Mouse (Mus musculus): ENCODE measurements at regions not wholly inside any gene's neighbourhood (a gene's known extent, or its start where the extent isn't known, plus 50 kb on each side); places are given as distances from the start of the nearest gene placed in this dataset.

- no peak for DNase-seq (ENCODE audit: low spot score)
- H3K4me2 ChIP-seq (ENCODE audit: low read depth, low read length, poor library complexity, severe bottlenecking) = no peak overlapping the region
- no peak for TF ChIP-seq CTCF (IDR thresholded peaks at IDR 0.05)
- no peaks in the 10 kb centered on the region for H3K27me3 ChIP-seq (ENCODE audit: insufficient read depth, low read length)
- H3K9ac ChIP-seq (replicated peaks; ENCODE audit: low read length, poor library complexity, severe bottlenecking) = no peak overlapping the region
- H3K4me1 ChIP-seq (ENCODE audit: insufficient read depth, low read length) = no peaks in the 10 kb centered on the region
- no peaks in the 10 kb centered on the region for H3K36me3 ChIP-seq (ENCODE audit: insufficient read depth, low read length)
- H3K4me3 ChIP-seq (ENCODE audit: low read depth, low read length) = no peak overlapping the region
- 53% methylated on average over 2 of the region's 2 CpGs for WGBS
- H3K27ac ChIP-seq (ENCODE audit: low read depth, low read length) = no peak overlapping the region
- no peak for ATAC-seq (ENCODE audit: low FRiP score)
- no peaks in the 10 kb centered on the region for H3K9me3 ChIP-seq (ENCODE audit: low read length)
These were observed 791.4 kb downstream of the Epha7 start for GRCm38 (mm10) chr4:29604322-29604721.

- no peak for ATAC-seq (ENCODE audit: low FRiP score)
- Histone ChIP-seq H3K9me3 (ENCODE audit: low read length) (no peaks in the 10 kb centered on the region), H3K27ac (ENCODE audit: low read depth, low read length) (no peak overlapping the region), H3K4me2 (ENCODE audit: low read depth, low read length, poor library complexity, severe bottlenecking) (no peak overlapping the region), H3K36me3 (ENCODE audit: insufficient read depth, low read length) (no peaks in the 10 kb centered on the region), H3K27me3 (ENCODE audit: insufficient read depth, low read length) (no peaks in the 10 kb centered on the region), H3K4me1 (ENCODE audit: insufficient read depth, low read length) (no peaks in the 10 kb centered on the region), H3K4me3 (ENCODE audit: low read depth, low read length) (no peak overlapping the region), H3K9ac (replicated peaks; ENCODE audit: low read length, poor library complexity, severe bottlenecking) (no peak overlapping the region)
- no peak for TF ChIP-seq CTCF (IDR thresholded peaks at IDR 0.05)
- no peak for DNase-seq (ENCODE audit: low spot score)
- WGBS = 87% methylated on average over 3 of the region's 3 CpGs
These were observed 805.0 kb downstream of the Epha7 start for GRCm38 (mm10) chr4:29617910-29618309.

- ATAC-seq (ENCODE audit: low FRiP score) = no peak
- 76% methylated on average over 2 of the region's 2 CpGs for WGBS
- Histone ChIP-seq H3K4me1 (ENCODE audit: insufficient read depth, low read length) (no peaks in the 10 kb centered on the region), H3K9ac (replicated peaks; ENCODE audit: low read length, poor library complexity, severe bottlenecking) (no peak overlapping the region), H3K27ac (ENCODE audit: low read depth, low read length) (no peak overlapping the region), H3K27me3 (ENCODE audit: insufficient read depth, low read length) (no peaks in the 10 kb centered on the region), H3K36me3 (ENCODE audit: insufficient read depth, low read length) (no peaks in the 10 kb centered on the region), H3K4me2 (ENCODE audit: low read depth, low read length, poor library complexity, severe bottlenecking) (no peak overlapping the region), H3K4me3 (ENCODE audit: low read depth, low read length) (no peak overlapping the region), H3K9me3 (ENCODE audit: low read length) (no peaks in the 10 kb centered on the region)
- no peak for TF ChIP-seq CTCF (IDR thresholded peaks at IDR 0.05)
- no peak for DNase-seq (ENCODE audit: low spot score)
These were observed 832.1 kb downstream of the Epha7 start for GRCm38 (mm10) chr4:29644839-29645565.

- no peaks in the 10 kb centered on the region for H3K27me3 ChIP-seq (ENCODE audit: insufficient read depth, low read length)
- no peak overlapping the region for H3K4me2 ChIP-seq (ENCODE audit: low read depth, low read length, poor library complexity, severe bottlenecking)
- no peak for ATAC-seq (ENCODE audit: low FRiP score)
- 62% methylated on average over 2 of the region's 2 CpGs for WGBS
- TF ChIP-seq CTCF (IDR thresholded peaks at IDR 0.05) = no peak
- no peak overlapping the region for H3K27ac ChIP-seq (ENCODE audit: low read depth, low read length)
- H3K36me3 ChIP-seq (ENCODE audit: insufficient read depth, low read length) = no peaks in the 10 kb centered on the region
- H3K4me3 ChIP-seq (ENCODE audit: low read depth, low read length) = no peak overlapping the region
- no peak overlapping the region for H3K9ac ChIP-seq (replicated peaks; ENCODE audit: low read length, poor library complexity, severe bottlenecking)
- H3K9me3 ChIP-seq (ENCODE audit: low read length) = no peaks in the 10 kb centered on the region
- H3K4me1 ChIP-seq (ENCODE audit: insufficient read depth, low read length) = no peaks in the 10 kb centered on the region
- DNase-seq (ENCODE audit: low spot score) = no peak
These were observed 841.0 kb downstream of the Epha7 start for GRCm38 (mm10) chr4:29653951-29654350.

GRCm38 (mm10) chr4:29655606-29656005 is 842.7 kb downstream of the Epha7 start:
- ATAC-seq (ENCODE audit: low FRiP score) = no peak
- no peak overlapping the region for H3K4me2 ChIP-seq (ENCODE audit: low read depth, low read length, poor library complexity, severe bottlenecking)
- no peaks in the 10 kb centered on the region for H3K36me3 ChIP-seq (ENCODE audit: insufficient read depth, low read length)
- no peaks in the 10 kb centered on the region for H3K27me3 ChIP-seq (ENCODE audit: insufficient read depth, low read length)
- H3K4me3 ChIP-seq (ENCODE audit: low read depth, low read length) = no peak overlapping the region
- 88% methylated on average over 1 of the region's 1 CpGs for WGBS
- no peak overlapping the region for H3K9ac ChIP-seq (replicated peaks; ENCODE audit: low read length, poor library complexity, severe bottlenecking)
- no peak for DNase-seq (ENCODE audit: low spot score)
- TF ChIP-seq CTCF (IDR thresholded peaks at IDR 0.05) = no peak
- no peaks in the 10 kb centered on the region for H3K9me3 ChIP-seq (ENCODE audit: low read length)
- no peaks in the 10 kb centered on the region for H3K4me1 ChIP-seq (ENCODE audit: insufficient read depth, low read length)
- H3K27ac ChIP-seq (ENCODE audit: low read depth, low read length) = no peak overlapping the region

- no peaks in the 10 kb centered on the region for H3K9me3 ChIP-seq (ENCODE audit: low read length)
- TF ChIP-seq CTCF (IDR thresholded peaks at IDR 0.05) = no peak
- no peak for ATAC-seq (ENCODE audit: low FRiP score)
- WGBS = 22% methylated on average over 6 of the region's 6 CpGs
- DNase-seq (ENCODE audit: low spot score) = no peak
- no peak overlapping the region for H3K4me2 ChIP-seq (ENCODE audit: low read depth, low read length, poor library complexity, severe bottlenecking)
- no peaks in the 10 kb centered on the region for H3K4me1 ChIP-seq (ENCODE audit: insufficient read depth, low read length)
- H3K27ac ChIP-seq (ENCODE audit: low read depth, low read length) = no peak overlapping the region
- H3K27me3 ChIP-seq (ENCODE audit: insufficient read depth, low read length) = no peaks in the 10 kb centered on the region
- H3K9ac ChIP-seq (replicated peaks; ENCODE audit: low read length, poor library complexity, severe bottlenecking) = no peak overlapping the region
- H3K36me3 ChIP-seq (ENCODE audit: insufficient read depth, low read length) = no peaks in the 10 kb centered on the region
- H3K4me3 ChIP-seq (ENCODE audit: low read depth, low read length) = no peak overlapping the region
These were observed 848.5 kb downstream of the Epha7 start for GRCm38 (mm10) chr4:29661140-29662108.
